8 mouse cellular contexts compared by ENCODE assay signal in the genomic region with DNA sequence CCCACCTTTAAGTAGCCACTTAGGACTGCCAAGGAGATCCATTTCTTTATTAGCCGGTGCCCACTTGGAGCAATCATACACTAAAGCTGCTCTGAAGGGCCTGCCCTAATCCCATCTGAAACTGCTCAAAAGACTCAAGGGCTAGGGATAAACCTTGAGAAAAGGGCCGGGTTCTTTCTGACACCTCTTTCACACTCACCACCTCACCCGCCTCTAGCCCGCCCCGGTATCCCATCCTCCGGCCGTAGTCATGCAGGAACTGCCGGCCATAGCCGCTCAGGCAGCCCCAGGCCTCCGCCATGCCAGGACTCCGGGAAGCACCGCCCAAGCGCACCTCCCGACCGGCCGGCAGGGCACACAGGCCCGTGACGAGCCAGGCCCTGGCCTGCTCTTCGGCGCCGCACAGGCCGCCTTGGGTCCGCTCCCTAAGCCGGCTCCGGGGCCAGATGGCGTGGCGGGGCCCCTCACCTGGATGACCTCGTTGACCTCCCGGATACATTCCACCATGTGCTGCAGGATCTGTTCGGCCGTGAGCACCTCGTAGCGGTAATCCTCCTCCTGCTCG. TPM values are rescaled to one million over a fixed set of nuclear protein-coding genes. Genes with fewer than 3 reads are reported as not detected.
DNase-seq lines count a peak whose midpoint lies in the region; ATAC-seq lines count a peak whose summit lies in the region.

No protein-coding gene starts in this region.

- H3K27ac ChIP-seq in hindbrain, embryonic 13.5 days = peak overlapping the region; percentile 100

- no peaks in the 10 kb centered on the region for H3K36me3 ChIP-seq in hindbrain, embryonic 13.5 days

- H3K9ac ChIP-seq in hindbrain, embryonic 13.5 days = peak overlapping the region; percentile 98

- no peaks in the 10 kb centered on the region for H3K27me3 ChIP-seq in hindbrain, embryonic 13.5 days

- peak; percentile 70 for DNase-seq in R1 (ENCODE audit: low read depth, low spot score)
- peak; percentile 76 to 78 for DNase-seq in cerebellum, postnatal 10 days
- peak; percentile 39 to 56 for DNase-seq in frontal cortex, postnatal 14 days (ENCODE audit: low spot score in 2 of 2)
- peak; percentile 36 to 44 for DNase-seq in left cerebral cortex, adult 8-10 months (ENCODE audit: low spot score in 2 of 2)
- peak; percentile 46 for DNase-seq in retina, postnatal 7 days (ENCODE audit: low read depth, low spot score)
- DNase-seq in urinary bladder, adult 2 months (ENCODE audit: low spot score) = peak; percentile 72

- peak overlapping the region; percentile 95 for H3K4me2 ChIP-seq in hindbrain, embryonic 13.5 days

- H3K9me3 ChIP-seq in hindbrain, embryonic 13.5 days = no peaks in the 10 kb centered on the region

- under 1% methylated on average over 30 of the region's 34 CpGs for WGBS in hindbrain, embryonic 13.5 days

- H3K4me3 ChIP-seq in hindbrain, embryonic 13.5 days = peak overlapping the region; percentile 99

- peaks cover 26% of the 10 kb centered on the region for H3K4me1 ChIP-seq in hindbrain, embryonic 13.5 days (replicated peaks)

- peak; percentile 64 for ATAC-seq in hindbrain, embryonic 13.5 days (ENCODE audit: low FRiP score)
- peak; percentile 50 for ATAC-seq in megakaryocyte, adult 5-6 weeks (ENCODE audit: poor library complexity, severe bottlenecking)

RNA-seq across cellular contexts. Expression of a gene that starts 0.8 kb away (rescaled TPM):
- polyA plus RNA-seq in hindbrain, embryonic 13.5 days (2015; fragmentation: Nextera tagmentation; extraction: Ambion mirVana) = 15.6 and 17.1 TPM in 2 replicates
- 100 to 1,000 TPM; 101 to 107 (median 103) TPM for total RNA-seq in left cerebral cortex, adult 8-10 months (2022)
- total RNA-seq in megakaryocyte, adult 5-6 weeks (2015) = 84.9 and 95.7 TPM in 2 replicates
- total RNA-seq in megakaryocyte, adult 5-6 weeks (2017) = 71.7 and 94.6 TPM in 2 replicates
- polyA plus RNA-seq in urinary bladder, adult 2 months (2012; rRNA removed) = 40.0 and 45.5 TPM in 2 replicates

RNA-seq across cellular contexts. Expression of a gene that starts 53.7 kb away (rescaled TPM):
- polyA plus RNA-seq in hindbrain, embryonic 13.5 days (2015; fragmentation: Nextera tagmentation; extraction: Ambion mirVana) = 59.1 and 60.8 TPM in 2 replicates
- 100 to 1,000 TPM in 1 of 4 experiments, 10 to 100 TPM in 3; 47.1 to 108 (median 62.0) TPM for total RNA-seq in left cerebral cortex, adult 8-10 months (2022)
- 159 and 162 TPM in 2 replicates for total RNA-seq in megakaryocyte, adult 5-6 weeks (2015)
- total RNA-seq in megakaryocyte, adult 5-6 weeks (2017) = 252 and 269 TPM in 2 replicates
- polyA plus RNA-seq in urinary bladder, adult 2 months (2012; rRNA removed) = 103 and 106 TPM in 2 replicates

RNA-seq across cellular contexts. Expression of a gene that starts 54.1 kb away (rescaled TPM):
- 0.71 and 0.96 TPM in 2 replicates for polyA plus RNA-seq in hindbrain, embryonic 13.5 days (2015; fragmentation: Nextera tagmentation; extraction: Ambion mirVana)
- 1 to 10 TPM; 2.5 to 4.5 (median 4.0) TPM for total RNA-seq in left cerebral cortex, adult 8-10 months (2022)
- 0.75 and 1.4 TPM in 2 replicates for total RNA-seq in megakaryocyte, adult 5-6 weeks (2015)
- total RNA-seq in megakaryocyte, adult 5-6 weeks (2017) = 0.41 and 0.59 TPM in 2 replicates
- 1.3 and 1.5 TPM in 2 replicates for polyA plus RNA-seq in urinary bladder, adult 2 months (2012; rRNA removed)

Comparison
In these comparisons a context has a peak if more than half of its experiments do, and no peak if none do; other contexts are left out.
1. Peak in every context shown above with its lines: DNase-seq, ATAC-seq, H3K4me3 ChIP-seq and H3K27ac ChIP-seq.